Mouse (Mus musculus): ENCODE results near the gene Gm15217.
A peak's percentile ranks its signal among the peaks of the same experiment; 100 is the strongest.

Gene Gm15217

GRCm38 (mm10) chr14:46379285-46379684 is at the start of gene Gm15217:
Gene Gm15217 (plus strand): TSS chr14:46379414.
- DNase-seq = no peak

- DNase-seq = no peak
Measured at GRCm38 (mm10) chr14:46333421-46334237, 45.6 kb upstream of the Gm15217 start.

- peak; percentile 81 for DNase-seq
Measured at GRCm38 (mm10) chr14:46338801-46339200, 40.4 kb upstream of the Gm15217 start.

- DNase-seq = peak; percentile 16
Measured at GRCm38 (mm10) chr14:46344750-46345149, 34.5 kb upstream of the Gm15217 start.

GRCm38 (mm10) chr14:46357286-46357685 is 21.9 kb upstream of the Gm15217 start:
- DNase-seq = no peak

GRCm38 (mm10) chr14:46357696-46358095 is 21.5 kb upstream of the Gm15217 start:
- no peak for DNase-seq

- no peak for DNase-seq
Measured at GRCm38 (mm10) chr14:46363209-46363608, 16.0 kb upstream of the Gm15217 start.

GRCm38 (mm10) chr14:46372452-46372851 is 6.8 kb upstream of the Gm15217 start:
- no peak for DNase-seq

- peak; percentile 82 for DNase-seq
Measured at GRCm38 (mm10) chr14:46375796-46376195, 3.4 kb upstream of the Gm15217 start.

GRCm38 (mm10) chr14:46380286-46380721 is 1.1 kb downstream of the Gm15217 start:
- DNase-seq = peak; percentile 89

- peak; percentile 95 for DNase-seq
Measured at GRCm38 (mm10) chr14:46381457-46381856, 2.2 kb downstream of the Gm15217 start.

- no peak for DNase-seq
Measured at GRCm38 (mm10) chr14:46384946-46385691, 5.9 kb downstream of the Gm15217 start.

GRCm38 (mm10) chr14:46385701-46386477 is 6.7 kb downstream of the Gm15217 start:
- DNase-seq = peak; percentile 90

GRCm38 (mm10) chr14:46386478-46387356 is 7.5 kb downstream of the Gm15217 start:
- peak; percentile 96 for DNase-seq

- DNase-seq = peak; percentile 99
Measured at GRCm38 (mm10) chr14:46387357-46387671, 8.1 kb downstream of the Gm15217 start.

- peak; percentile 97 for DNase-seq
Measured at GRCm38 (mm10) chr14:46387821-46388481, 8.7 kb downstream of the Gm15217 start.

- DNase-seq = peak; percentile 96
Measured at GRCm38 (mm10) chr14:46388636-46389035, 9.4 kb downstream of the Gm15217 start.

- no peak for DNase-seq
Measured at GRCm38 (mm10) chr14:46389438-46390248, 10.4 kb downstream of the Gm15217 start.

GRCm38 (mm10) chr14:46390249-46390775 is 11.1 kb downstream of the Gm15217 start, which contains the start of gene Bmp4:
Gene Bmp4 (minus strand): TSS chr14:46390669.
- peak; percentile 98 for DNase-seq

GRCm38 (mm10) chr14:46391621-46392170 is 12.5 kb downstream of the Gm15217 start:
- DNase-seq = no peak
